Mouse (Mus musculus) cerebellum, adult 2 months (tissue): ENCODE results near the gene Fgd5. TPM values are rescaled to one million over a fixed set of nuclear protein-coding genes. Genes with fewer than 3 reads are reported as not detected.
A peak's percentile ranks its signal among the peaks of the same experiment; 100 is the strongest.
"Not testable (repeated sequence)": the region's sequence is repeated elsewhere in the genome, so short reads cannot be mapped to it uniquely, and the experiment has no call there.

Experiments
- DNase-seq, 2 experiments: peaks; one replicate each; pipeline ENCODE4 v3.0.0; 2021
- H3K27ac ChIP-seq: fragments of 200-500 bp; 2 replicates; pipeline ENCODE4 v1.5.1; 2012; ENCODE audit warnings: low read length, control low read depth, inconsistent platforms; ENCODE audit not compliant: insufficient read depth
- H3K27me3 ChIP-seq: fragments of 200-500 bp; 2 replicates; pipeline ENCODE4 v1.6.1; 2012; ENCODE audit warnings: inconsistent platforms, mild to moderate bottlenecking, low read length, moderate library complexity; ENCODE audit not compliant: control insufficient read depth, insufficient read depth
- H3K4me1 ChIP-seq: fragments of 200-500 bp; 2 replicates; pipeline ENCODE4 v1.6.1; 2011; ENCODE audit warnings: low read length; ENCODE audit not compliant: control insufficient read depth, insufficient read depth
- H3K4me3 ChIP-seq: fragments of 200-500 bp; replicated peaks from 2 replicates; pipeline ENCODE3; 2011; ENCODE audit warnings: mild to moderate bottlenecking, low read depth, low read length, control low read depth; ENCODE audit not compliant: insufficient read depth
- CTCF ChIP-seq: fragments of 200-500 bp; IDR thresholded peaks from 2 replicates; pipeline ENCODE4 v1.5.1; 2011; ENCODE audit warnings: low read depth, mild to moderate bottlenecking, control low read depth, low read length, moderate library complexity, borderline replicate concordance; ENCODE audit not compliant: insufficient read depth
- POLR2A ChIP-seq: fragments of 200-500 bp; IDR thresholded peaks from 2 replicates; pipeline ENCODE4 v1.6.1; 2011; ENCODE audit warnings: low read length, control low read depth, borderline replicate concordance; ENCODE audit not compliant: insufficient read depth
- WGBS: fragments of 180-500 bp; shearing (Covaris S2); methylation state at CpG from one replicate; pipeline ENCODE4 v1.1.7; 2018; 5-methylcytosine and 5-hydroxymethylcytosine counted together
- polyA plus RNA-seq: library from polyadenylated mRNA; depleted of rRNA; stranded (reverse); fragments of >200 nt; gene quantifications from 2 replicates; pipeline ENCODE4 v1.2.3, GENCODE M21; 2012

Fgd5 gene
- polyA plus RNA-seq, 1 experiment, result 4.9 TPM

GRCm38 (mm10) chr6:92082756-92083155 lies 104.1 kb downstream of the Fgd5 start:
- Histone ChIP-seq H3K27ac (no peak overlapping the region), H3K27me3 (no peaks in the 10 kb centered on the region), H3K4me3 (no peak overlapping the region), H3K4me1 (no peaks in the 10 kb centered on the region)
- TF ChIP-seq POLR2A (no peak), CTCF (no peak)
- no peak for DNase-seq
- 77% methylated on average over 4 of the region's 4 CpGs for WGBS

DNA sequence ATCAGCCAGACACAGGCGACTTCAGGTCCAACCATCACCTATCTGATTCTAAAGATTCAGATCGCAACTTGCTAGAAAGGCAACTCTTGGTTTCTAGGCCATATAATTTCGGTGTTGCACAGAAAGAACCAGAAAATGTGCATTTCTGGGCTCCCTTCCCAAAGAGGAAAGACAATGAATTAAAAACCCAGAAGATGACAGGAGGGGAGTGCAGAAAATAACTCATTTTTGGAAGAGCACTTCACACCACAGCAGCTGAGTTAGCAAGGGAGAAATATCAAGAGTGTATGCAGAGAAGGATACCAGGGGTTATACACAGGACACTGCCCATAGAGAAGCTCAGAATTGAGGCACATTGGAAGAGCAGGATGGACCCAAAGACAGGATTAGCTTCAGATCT lies 106.3 kb downstream of the Fgd5 start:
- Histone ChIP-seq H3K4me3 (no peak overlapping the region), H3K27me3 (no peaks in the 10 kb centered on the region), H3K4me1 (no peaks in the 10 kb centered on the region), H3K27ac (no peak overlapping the region)
- 78% methylated on average over 3 of the region's 3 CpGs for whole genome bisulfite sequencing
- DNase-seq, result no peak
- TF ChIP-seq POLR2A (no peak), CTCF (no peak)

- not testable (repeated sequence) for DNase-seq, H3K4me3 ChIP-seq, H3K27ac ChIP-seq, H3K27me3 ChIP-seq, H3K4me1 ChIP-seq
- WGBS, result 80% methylated on average over 7 of the region's 7 CpGs
These were observed 110.5 kb downstream of the Fgd5 start for GRCm38 (mm10) chr6:92089141-92089540.

- H3K27ac ChIP-seq, result no peak overlapping the region
- H3K27me3 ChIP-seq, result no peaks in the 10 kb centered on the region
- WGBS, result 92% methylated on average over 4 of the region's 4 CpGs
- peaks cover 4% of the 10 kb centered on the region; the same call in 1 of the 2 replicates for H3K4me1 ChIP-seq
- H3K4me3 ChIP-seq, result no peak overlapping the region
- TF ChIP-seq POLR2A (no peak), CTCF (no peak)
- DNase-seq, result no peak
These were observed 111.3 kb downstream of the Fgd5 start for GRCm38 (mm10) chr6:92089982-92090381.

DNA sequence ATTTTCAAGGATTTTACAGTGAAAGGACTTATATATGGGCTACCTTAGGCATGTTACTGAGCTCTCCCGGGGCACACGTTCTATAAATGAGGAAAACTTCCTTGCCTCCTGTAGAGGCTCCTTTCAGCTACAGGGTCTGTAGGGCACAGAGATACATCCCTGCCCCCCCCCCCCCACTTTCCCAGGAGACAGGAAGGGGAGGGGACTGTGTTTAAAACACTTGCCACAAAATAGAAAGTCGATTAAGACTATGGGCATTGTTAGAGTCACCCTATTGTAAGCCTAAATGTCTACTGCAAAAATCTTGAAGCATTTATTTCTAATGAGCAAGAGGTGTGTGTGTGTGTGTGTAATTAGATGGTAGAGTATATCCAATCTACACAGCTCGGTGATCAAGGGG lies 111.8 kb downstream of the Fgd5 start:
- no peaks in the 10 kb centered on the region for H3K27me3 ChIP-seq
- H3K4me3 ChIP-seq, result peak overlapping the region; percentile 85
- H3K27ac ChIP-seq, result peak overlapping the region; percentile 91; the same call in 1 of the 2 replicates
- no peak for TF ChIP-seq POLR2A
- no peak for TF ChIP-seq CTCF
- WGBS, result under 1% methylated on average over 4 of the region's 4 CpGs
- H3K4me1 ChIP-seq, result peaks cover 4% of the 10 kb centered on the region; the same call in 1 of the 2 replicates
- no peak for DNase-seq

DNA sequence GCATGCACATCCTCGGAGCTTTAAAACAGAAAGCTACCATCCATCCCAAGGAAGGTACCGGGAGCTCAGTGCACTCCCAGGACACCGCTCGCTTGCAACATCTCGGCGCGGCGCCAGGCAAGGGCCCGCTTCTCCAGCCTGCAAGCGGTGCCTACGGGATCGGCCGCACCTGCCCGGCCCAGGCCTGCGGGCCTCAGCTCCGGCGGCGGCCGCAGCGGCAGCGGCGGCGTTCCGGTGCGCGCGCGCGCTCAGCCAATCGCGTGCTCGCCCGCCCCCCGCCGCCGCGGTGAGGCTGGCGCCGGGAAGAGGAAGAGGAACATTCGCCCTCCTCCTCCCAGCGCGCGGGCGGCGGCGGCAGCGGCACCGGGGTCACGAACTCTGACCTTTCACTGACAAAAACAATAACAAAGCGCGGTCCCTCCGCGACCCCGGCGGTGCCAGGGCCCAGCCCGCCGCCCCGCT lies 112.5 kb downstream of the Fgd5 start, which contains the start of gene Nr2c2:
Nr2c2 (plus strand) TSS at position 261 of the 462 bp plus-strand sequence.
- 2% methylated on average over 40 of the region's 58 CpGs for WGBS
- H3K4me3 ChIP-seq, result peak within 1 kb of the TSS; percentile 85
- H3K27me3 ChIP-seq, result no peaks in the 10 kb centered on the region
- H3K27ac ChIP-seq, result peak within 1 kb of the TSS; percentile 91
- no peak for TF ChIP-seq CTCF
- TF ChIP-seq POLR2A, result peak; percentile 84
- H3K4me1 ChIP-seq, result peaks cover 4% of the 10 kb centered on the region; the same call in 1 of the 2 replicates
- DNase-seq, result peak; percentile 88 to 91

DNA sequence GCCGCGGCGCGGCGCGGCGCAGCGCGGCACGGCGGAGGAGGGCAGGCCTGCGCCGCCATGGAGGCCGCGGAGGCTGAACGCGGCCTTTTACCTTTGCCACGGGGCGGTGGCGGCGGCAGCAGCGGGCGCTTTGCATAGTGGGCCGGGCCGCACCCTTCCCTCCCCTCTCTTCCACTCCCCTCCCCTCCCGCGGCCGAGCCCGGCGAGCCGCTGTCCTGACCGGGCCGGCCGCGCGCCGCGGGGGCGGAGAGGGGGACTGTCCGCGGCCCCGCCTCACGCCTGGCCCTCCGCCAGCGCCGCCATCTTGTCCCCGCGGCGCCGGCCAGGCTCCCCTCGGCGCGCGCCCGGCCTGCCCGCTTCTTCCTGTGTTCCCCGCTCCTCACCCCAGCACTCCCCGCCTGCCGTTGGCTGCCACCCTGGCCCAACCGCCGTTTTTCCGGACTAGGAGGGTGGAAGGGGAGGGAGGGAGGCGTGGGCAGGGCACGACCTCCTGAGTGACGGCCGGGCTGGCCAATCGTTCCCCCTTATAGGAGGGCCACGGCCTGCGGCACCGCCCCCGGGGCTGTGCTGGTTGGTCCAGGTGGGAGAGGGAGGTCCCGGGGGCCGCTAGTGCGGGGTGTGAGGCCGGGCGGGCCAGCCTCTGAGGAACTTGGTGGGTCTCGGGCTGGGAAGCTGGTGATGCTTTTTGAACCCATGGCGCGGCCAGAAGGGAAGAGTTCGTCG lies 113.2 kb downstream of the Fgd5 start:
- Histone ChIP-seq H3K27ac (peak overlapping the region; percentile 91), H3K4me1 (peaks cover 4% of the 10 kb centered on the region; the same call in 1 of the 2 replicates), H3K4me3 (peak overlapping the region; percentile 85), H3K27me3 (no peaks in the 10 kb centered on the region)
- under 1% methylated on average over 61 of the region's 81 CpGs for WGBS
- peak; percentile 100 for DNase-seq
- TF ChIP-seq CTCF, result no peak
- TF ChIP-seq POLR2A, result peak; percentile 57; the same call in 1 of the 2 replicates

- Histone ChIP-seq H3K27me3 (no peaks in the 10 kb centered on the region), H3K4me3 (peak overlapping the region; percentile 74), H3K4me1 (peaks cover 4% of the 10 kb centered on the region; the same call in 1 of the 2 replicates), H3K27ac (0 out of 2 replicates have a peak overlapping the region, but pooled peaks have one; percentile 20)
- peak in 1 of 2 experiments; percentile 38 for DNase-seq
- 2% methylated on average over 3 of the region's 3 CpGs for WGBS
- TF ChIP-seq POLR2A (no peak), CTCF (no peak)
These were observed 114.1 kb downstream of the Fgd5 start for GRCm38 (mm10) chr6:92092737-92093136.
